Mouse (Mus musculus): ENCODE measurements around the gene Fzr1. TPM values are rescaled to one million over a fixed set of nuclear protein-coding genes. Genes with fewer than 3 reads are reported as not detected.

Gene Fzr1
- polyA plus RNA-seq, 1 experiment, result 181 TPM

DNA sequence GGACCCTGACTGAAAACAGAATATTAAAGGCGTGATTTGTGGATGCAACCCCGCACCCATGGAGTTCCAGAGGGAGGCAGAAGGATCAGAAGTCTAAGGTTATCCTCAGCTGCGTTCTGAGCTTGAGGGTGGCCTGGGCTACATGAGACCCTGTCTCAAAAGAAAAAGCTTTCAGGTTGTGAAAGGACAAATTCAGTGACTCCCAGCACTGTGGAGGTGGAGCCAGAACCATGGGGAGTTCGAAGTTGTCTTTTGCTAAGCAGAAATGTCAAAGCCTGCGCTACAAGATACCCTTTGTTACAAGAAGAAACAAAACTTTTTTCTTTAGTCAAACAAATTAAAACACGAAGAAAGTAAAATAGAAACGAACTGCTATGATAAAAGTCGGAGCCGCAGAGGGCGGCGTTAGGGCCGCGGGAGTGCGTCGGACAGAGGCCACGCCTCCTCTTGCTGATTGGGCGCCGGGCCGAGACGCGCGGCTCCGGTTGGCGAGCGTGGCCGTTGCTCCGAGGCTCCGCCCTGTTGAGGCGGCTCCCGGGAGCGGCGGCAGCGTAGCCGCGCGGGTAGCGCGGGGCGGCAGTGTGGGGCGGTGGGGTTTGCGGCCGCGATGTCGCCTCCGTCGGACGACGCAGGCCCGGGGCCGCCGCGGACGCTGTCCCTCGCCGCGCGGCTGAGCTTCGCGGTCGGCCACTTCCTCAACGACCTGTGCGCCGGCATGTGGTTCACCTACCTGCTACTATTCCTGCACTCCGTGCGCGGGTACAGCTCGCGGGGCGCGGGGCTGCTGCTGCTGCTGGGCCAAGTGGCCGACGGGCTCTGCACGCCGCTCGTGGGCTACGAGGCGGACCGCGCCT, 21.1 kb downstream of the Fzr1 start, which contains the start of gene Mfsd12:
TSS of gene Mfsd12 (plus strand) at position 501 of the 854 bp plus-strand sequence.
- Histone ChIP-seq H3K27me3 (ENCODE audit: control insufficient read depth, insufficient read depth, low read length) (no peaks in the 10 kb centered on the region), H3K4me1 (replicated peaks; ENCODE audit: control insufficient read depth, insufficient read depth, low read length) (peaks cover 34% of the 10 kb centered on the region), H3K4me3 (ENCODE audit: control insufficient read depth, insufficient read depth, low read length) (peak within 1 kb of the TSS; percentile 64), H3K27ac (ENCODE audit: control insufficient read depth, insufficient read depth, low read length) (peak within 1 kb of the TSS; percentile 48; the same call in 1 of the 2 replicates), H3K36me3 (ENCODE audit: control insufficient read depth, insufficient read depth, low read length) (no peaks in the 10 kb centered on the region)
- peak; percentile 68; the same call in 1 of the 2 replicates for TF ChIP-seq CTCF (IDR thresholded peaks at IDR 0.05; ENCODE audit: borderline replicate concordance, control insufficient read depth, extremely low read depth, insufficient read depth, low read length, poor library complexity)
- peak; percentile 74 for TF ChIP-seq POLR2A (IDR thresholded peaks at IDR 0.05; ENCODE audit: control insufficient read depth, extremely low read depth, insufficient read depth, low read length, poor library complexity)
- peak; percentile 89 for DNase-seq
- WGBS, result 2% methylated on average over 79 of the region's 79 CpGs

DNA sequence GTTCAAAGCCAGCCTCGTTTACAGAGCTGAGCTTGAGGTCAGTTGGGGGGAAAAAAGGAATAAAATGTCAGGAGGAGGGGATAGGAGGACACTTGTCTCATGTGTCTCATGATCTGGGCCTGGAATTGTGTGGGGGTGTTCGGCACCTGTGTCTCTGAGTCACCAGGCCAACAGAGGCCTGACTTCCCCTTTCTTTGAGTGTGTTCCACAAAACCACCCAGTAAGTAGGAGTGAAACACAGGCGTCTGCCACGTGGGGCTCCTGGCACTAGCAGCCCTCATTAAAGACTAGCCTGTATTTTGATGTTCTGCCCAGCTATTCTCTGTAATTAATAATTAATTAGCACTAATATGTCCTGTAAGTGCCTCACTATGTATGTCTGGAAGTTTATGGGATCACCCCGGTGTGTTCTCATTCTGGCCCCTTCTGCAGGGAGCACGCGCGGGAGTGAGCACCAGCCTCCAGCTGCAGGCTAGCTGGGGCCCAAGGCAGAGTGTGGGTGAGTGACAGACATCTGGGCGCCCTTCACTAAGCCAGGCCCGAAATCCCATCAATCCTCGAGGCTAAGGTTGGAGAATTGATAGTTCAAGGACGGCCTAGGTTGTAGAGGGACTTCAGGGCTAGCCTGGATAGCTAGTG, 21.8 kb downstream of the Fzr1 start:
- WGBS, result 17% methylated on average over 12 of the region's 12 CpGs
- Histone ChIP-seq H3K4me3 (ENCODE audit: control insufficient read depth, insufficient read depth, low read length) (peak overlapping the region; percentile 64), H3K27me3 (ENCODE audit: control insufficient read depth, insufficient read depth, low read length) (no peaks in the 10 kb centered on the region), H3K36me3 (ENCODE audit: control insufficient read depth, insufficient read depth, low read length) (no peaks in the 10 kb centered on the region), H3K27ac (ENCODE audit: control insufficient read depth, insufficient read depth, low read length) (peak overlapping the region; percentile 48; the same call in 1 of the 2 replicates), H3K4me1 (replicated peaks; ENCODE audit: control insufficient read depth, insufficient read depth, low read length) (peaks cover 41% of the 10 kb centered on the region)
- TF ChIP-seq POLR2A (IDR thresholded peaks at IDR 0.05; ENCODE audit: control insufficient read depth, extremely low read depth, insufficient read depth, low read length, poor library complexity), result no peak
- no peak for TF ChIP-seq CTCF (IDR thresholded peaks at IDR 0.05; ENCODE audit: borderline replicate concordance, control insufficient read depth, extremely low read depth, insufficient read depth, low read length, poor library complexity)
- DNase-seq, result no peak

DNA sequence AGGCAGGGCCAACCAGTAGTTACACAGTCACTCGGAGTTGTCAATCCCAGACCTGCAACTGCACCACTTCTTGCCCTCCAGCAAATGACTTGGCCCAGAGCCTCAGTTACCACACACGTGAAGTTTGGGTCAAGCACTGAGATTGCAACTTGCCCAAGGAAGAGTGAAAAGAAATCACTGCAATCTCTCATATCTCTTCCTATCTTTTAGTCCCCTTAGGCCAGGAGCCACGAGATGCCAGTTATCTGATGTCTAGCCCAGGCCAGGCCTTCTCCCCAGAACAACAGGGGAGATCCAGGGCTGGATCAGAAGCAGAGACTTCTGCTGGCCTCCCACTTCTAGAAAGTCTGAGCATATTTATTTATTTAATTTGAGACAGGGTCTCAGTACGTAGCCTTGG, 22.8 kb downstream of the Fzr1 start:
- Histone ChIP-seq H3K4me1 (replicated peaks; ENCODE audit: control insufficient read depth, insufficient read depth, low read length) (peaks cover 41% of the 10 kb centered on the region), H3K27ac (ENCODE audit: control insufficient read depth, insufficient read depth, low read length) (no peak overlapping the region), H3K36me3 (ENCODE audit: control insufficient read depth, insufficient read depth, low read length) (no peaks in the 10 kb centered on the region), H3K4me3 (ENCODE audit: control insufficient read depth, insufficient read depth, low read length) (no peak overlapping the region), H3K27me3 (ENCODE audit: control insufficient read depth, insufficient read depth, low read length) (no peaks in the 10 kb centered on the region)
- WGBS, result 90% methylated on average over 4 of the region's 4 CpGs
- TF ChIP-seq CTCF (IDR thresholded peaks at IDR 0.05; ENCODE audit: borderline replicate concordance, control insufficient read depth, extremely low read depth, insufficient read depth, low read length, poor library complexity), result no peak
- TF ChIP-seq POLR2A (IDR thresholded peaks at IDR 0.05; ENCODE audit: control insufficient read depth, extremely low read depth, insufficient read depth, low read length, poor library complexity), result no peak
- no peak for DNase-seq

DNA sequence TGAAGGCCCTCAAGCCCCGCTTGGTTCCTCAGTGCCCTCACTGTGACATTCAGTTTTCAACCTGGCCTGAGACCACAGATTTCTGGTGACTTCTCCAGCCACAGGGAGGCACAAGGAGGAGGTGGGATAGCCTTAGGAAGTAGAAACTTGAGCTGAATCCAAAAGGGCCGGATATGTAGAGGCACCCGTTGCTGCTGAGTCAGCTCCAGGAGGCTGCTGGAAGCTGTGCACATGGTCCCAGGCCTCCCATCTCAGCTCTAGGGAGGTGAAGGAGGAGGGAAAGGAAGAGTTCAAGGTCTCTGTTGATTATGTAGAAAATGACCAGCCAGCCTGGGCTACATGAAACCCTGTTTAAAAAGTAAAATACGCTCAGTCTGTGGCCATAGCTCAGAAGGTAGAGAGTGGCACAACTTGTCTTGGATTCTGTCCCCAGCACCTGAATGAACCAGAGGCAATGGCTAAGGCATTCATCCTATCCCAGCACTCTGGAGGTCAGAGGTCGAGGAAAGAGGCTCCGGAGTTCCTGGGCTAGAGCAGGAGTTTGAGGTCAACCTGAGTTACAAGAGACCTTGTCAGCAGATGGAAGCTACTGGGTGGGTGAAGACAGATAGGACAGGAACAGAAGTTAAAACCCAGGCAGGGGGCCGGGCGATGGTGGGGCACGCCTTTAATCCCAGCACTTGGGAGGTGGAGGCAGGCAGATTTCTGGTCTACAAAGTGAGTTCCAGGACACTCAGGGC, 23.4 kb downstream of the Fzr1 start:
- Histone ChIP-seq H3K27me3 (ENCODE audit: control insufficient read depth, insufficient read depth, low read length) (no peaks in the 10 kb centered on the region), H3K36me3 (ENCODE audit: control insufficient read depth, insufficient read depth, low read length) (no peaks in the 10 kb centered on the region), H3K27ac (ENCODE audit: control insufficient read depth, insufficient read depth, low read length) (no peak overlapping the region), H3K4me3 (ENCODE audit: control insufficient read depth, insufficient read depth, low read length) (no peak overlapping the region), H3K4me1 (replicated peaks; ENCODE audit: control insufficient read depth, insufficient read depth, low read length) (peaks cover 41% of the 10 kb centered on the region)
- 92% methylated on average over 9 of the region's 9 CpGs for WGBS
- TF ChIP-seq POLR2A (IDR thresholded peaks at IDR 0.05; ENCODE audit: control insufficient read depth, extremely low read depth, insufficient read depth, low read length, poor library complexity) (no peak), CTCF (IDR thresholded peaks at IDR 0.05; ENCODE audit: borderline replicate concordance, control insufficient read depth, extremely low read depth, insufficient read depth, low read length, poor library complexity) (no peak)
- DNase-seq, result no peak

DNA sequence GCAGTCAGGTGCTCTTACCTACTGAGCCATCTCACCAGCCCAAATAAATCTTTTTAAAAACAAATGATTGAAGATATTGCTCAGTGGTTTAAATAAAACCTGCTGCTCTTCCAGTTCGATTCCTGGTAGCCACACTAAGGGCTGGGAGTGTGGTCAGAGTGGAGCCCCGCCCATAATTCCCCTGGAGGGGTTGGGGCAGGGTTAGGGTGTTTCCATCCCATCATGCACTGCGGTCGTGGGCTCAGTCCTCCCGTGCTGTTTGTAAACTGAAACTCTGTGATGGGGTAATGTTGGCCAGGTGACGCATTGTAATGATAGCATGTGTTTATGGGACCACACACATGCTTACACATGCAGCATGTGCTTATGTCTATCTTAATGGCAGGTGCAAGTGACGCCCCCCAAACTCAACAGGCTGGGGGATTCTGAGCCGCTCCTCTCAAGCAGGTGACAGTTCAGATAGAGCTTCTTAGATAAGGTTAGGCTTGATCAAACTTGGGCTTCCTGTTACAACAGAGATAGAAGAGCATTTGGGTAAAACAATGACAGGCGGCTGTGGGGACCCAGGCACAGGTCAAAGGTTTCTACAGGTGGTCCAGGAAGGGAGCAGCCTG, 26.5 kb downstream of the Fzr1 start:
- peak; percentile 76 for DNase-seq
- 8% methylated on average over 9 of the region's 9 CpGs for WGBS
- TF ChIP-seq POLR2A (IDR thresholded peaks at IDR 0.05; ENCODE audit: control insufficient read depth, extremely low read depth, insufficient read depth, low read length, poor library complexity) (no peak), CTCF (IDR thresholded peaks at IDR 0.05; ENCODE audit: borderline replicate concordance, control insufficient read depth, extremely low read depth, insufficient read depth, low read length, poor library complexity) (no peak)

More for the DNA sequence above, 26.5 kb downstream of the Fzr1 start:
- no peaks in the 10 kb centered on the region for H3K36me3 ChIP-seq (ENCODE audit: control insufficient read depth, insufficient read depth, low read length)
- peak overlapping the region; percentile 84 for H3K27ac ChIP-seq (ENCODE audit: control insufficient read depth, insufficient read depth, low read length)
- peaks cover 36% of the 10 kb centered on the region for H3K4me1 ChIP-seq (replicated peaks; ENCODE audit: control insufficient read depth, insufficient read depth, low read length)
- peak overlapping the region; percentile 14; the same call in 1 of the 2 replicates for H3K4me3 ChIP-seq (ENCODE audit: control insufficient read depth, insufficient read depth, low read length)
- H3K27me3 ChIP-seq (ENCODE audit: control insufficient read depth, insufficient read depth, low read length), result no peaks in the 10 kb centered on the region

Measured in thymus, adult 2 months (tissue).